Mouse (Mus musculus): Measurements from ENCODE around the gene Vasp. TPM values are rescaled to one million over a fixed set of nuclear protein-coding genes. Genes with fewer than 3 reads are reported as not detected.

Vasp gene
- polyA plus RNA-seq, 1 experiment from 2014 or later: 32.7 TPM

GRCm38 (mm10) chr7:19265147-19265546 lies 6.5 kb downstream of the Vasp start:
- Histone ChIP-seq H3K27me3 (no peaks in the 10 kb centered on the region), H3K36me3 (ENCODE audit: poor library complexity, severe bottlenecking) (peaks cover 49% of the 10 kb centered on the region), H3K4me1 (peaks cover 13% of the 10 kb centered on the region), H3K4me3 (no peak overlapping the region), H3K9me3 (replicated peaks) (no peaks in the 10 kb centered on the region), H3K9ac (no peak overlapping the region), H3K27ac (no peak overlapping the region), H3K4me2 (no peak overlapping the region)
- 94% methylated on average over 5 of the region's 7 CpGs for WGBS
- ATAC-seq: no peak

GRCm38 (mm10) chr7:19258336-19258735 lies 13.3 kb downstream of the Vasp start:
- ATAC-seq: no peak
- Histone ChIP-seq H3K27ac (no peak overlapping the region), H3K4me1 (no peaks in the 10 kb centered on the region)

GRCm38 (mm10) chr7:19257390-19258022 lies 14.1 kb downstream of the Vasp start:
- H3K4me3 ChIP-seq: no peak overlapping the region
- 34% methylated on average over 11 of the region's 11 CpGs for WGBS
- no peaks in the 10 kb centered on the region for H3K4me1 ChIP-seq
- peak; percentile 75; the same call in 1 of the 2 replicates for ATAC-seq
- no peak overlapping the region for H3K27ac ChIP-seq
- peaks cover 74% of the 10 kb centered on the region for H3K36me3 ChIP-seq (ENCODE audit: poor library complexity, severe bottlenecking)
- no peaks in the 10 kb centered on the region for H3K27me3 ChIP-seq
- H3K9ac ChIP-seq: no peak overlapping the region
- no peak overlapping the region for H3K4me2 ChIP-seq
- H3K9me3 ChIP-seq (replicated peaks): no peaks in the 10 kb centered on the region

More at GRCm38 (mm10) chr7:19258336-19258735, 13.3 kb downstream of the Vasp start:
- H3K4me2 ChIP-seq: no peak overlapping the region
- H3K9me3 ChIP-seq (replicated peaks): no peaks in the 10 kb centered on the region
- H3K9ac ChIP-seq: no peak overlapping the region
- H3K36me3 ChIP-seq (ENCODE audit: poor library complexity, severe bottlenecking): peaks cover 83% of the 10 kb centered on the region
- H3K4me3 ChIP-seq: no peak overlapping the region
- WGBS: 82% methylated on average over 3 of the region's 3 CpGs
- H3K27me3 ChIP-seq: no peaks in the 10 kb centered on the region

- Histone ChIP-seq H3K9ac (no peak overlapping the region), H3K27me3 (no peaks in the 10 kb centered on the region), H3K9me3 (replicated peaks) (no peaks in the 10 kb centered on the region), H3K4me2 (no peak overlapping the region), H3K4me3 (no peak overlapping the region), H3K4me1 (no peaks in the 10 kb centered on the region), H3K36me3 (ENCODE audit: poor library complexity, severe bottlenecking) (peaks cover 66% of the 10 kb centered on the region), H3K27ac (no peak overlapping the region)
- 89% methylated on average over 7 of the region's 7 CpGs for WGBS
- no peak for ATAC-seq
Observed at GRCm38 (mm10) chr7:19256567-19256966, 15.1 kb downstream of the Vasp start.

DNA sequence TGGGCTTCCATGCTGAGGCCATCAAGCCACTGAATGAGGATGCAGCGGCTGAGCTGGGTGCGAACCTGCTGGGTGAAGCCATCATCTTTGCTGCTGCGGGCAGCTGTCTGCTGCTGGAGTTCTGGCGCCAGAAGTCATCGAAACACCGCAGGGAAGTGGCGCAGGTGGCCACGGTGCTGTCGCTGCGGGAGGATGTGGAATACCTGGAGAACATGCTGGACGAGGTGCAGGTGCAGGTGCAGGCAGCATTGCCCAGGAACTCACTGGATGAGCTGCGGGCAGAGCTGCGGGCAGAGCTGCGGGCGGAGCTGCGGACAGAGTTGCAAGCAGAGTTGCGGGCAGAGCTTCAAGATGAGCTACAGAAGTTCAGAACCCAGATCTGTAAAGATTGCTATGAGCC lies 16.2 kb downstream of the Vasp start:
- H3K36me3 ChIP-seq (ENCODE audit: poor library complexity, severe bottlenecking): peaks cover 56% of the 10 kb centered on the region
- H3K9me3 ChIP-seq (replicated peaks): no peaks in the 10 kb centered on the region
- no peak overlapping the region for H3K4me2 ChIP-seq

DNA sequence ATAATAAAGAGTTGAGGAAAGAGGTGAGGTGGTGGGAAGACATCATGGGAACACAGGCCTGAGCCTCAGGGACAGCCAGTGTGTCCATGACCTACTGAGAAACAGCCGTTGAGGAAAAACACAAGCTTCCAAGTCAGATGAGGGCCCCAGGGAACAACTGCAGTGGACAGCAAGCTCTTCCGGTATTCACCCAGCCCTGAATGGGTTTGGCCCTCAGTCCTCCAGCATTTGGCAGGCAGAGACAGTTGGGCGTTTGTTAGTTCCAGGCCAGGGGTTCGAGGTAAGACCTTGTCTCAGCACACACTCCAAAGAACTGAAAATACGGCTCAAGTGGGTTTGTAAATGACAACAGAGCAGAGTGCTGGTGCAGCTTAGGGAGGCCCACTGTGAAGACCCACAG lies 18.2 kb downstream of the Vasp start:
- Histone ChIP-seq H3K27ac (no peak overlapping the region), H3K27me3 (no peaks in the 10 kb centered on the region), H3K9me3 (replicated peaks) (no peaks in the 10 kb centered on the region), H3K4me2 (no peak overlapping the region), H3K4me1 (no peaks in the 10 kb centered on the region), H3K9ac (no peak overlapping the region), H3K4me3 (no peak overlapping the region), H3K36me3 (ENCODE audit: poor library complexity, severe bottlenecking) (peaks cover 36% of the 10 kb centered on the region)
- WGBS: 69% methylated on average over 5 of the region's 5 CpGs
- ATAC-seq: no peak

More for the DNA sequence above, 16.2 kb downstream of the Vasp start:
- Histone ChIP-seq H3K9ac (no peak overlapping the region), H3K27ac (no peak overlapping the region), H3K27me3 (no peaks in the 10 kb centered on the region), H3K4me1 (no peaks in the 10 kb centered on the region), H3K4me3 (no peak overlapping the region)
- WGBS: 90% methylated on average over 17 of the region's 17 CpGs
- ATAC-seq: no peak

DNA sequence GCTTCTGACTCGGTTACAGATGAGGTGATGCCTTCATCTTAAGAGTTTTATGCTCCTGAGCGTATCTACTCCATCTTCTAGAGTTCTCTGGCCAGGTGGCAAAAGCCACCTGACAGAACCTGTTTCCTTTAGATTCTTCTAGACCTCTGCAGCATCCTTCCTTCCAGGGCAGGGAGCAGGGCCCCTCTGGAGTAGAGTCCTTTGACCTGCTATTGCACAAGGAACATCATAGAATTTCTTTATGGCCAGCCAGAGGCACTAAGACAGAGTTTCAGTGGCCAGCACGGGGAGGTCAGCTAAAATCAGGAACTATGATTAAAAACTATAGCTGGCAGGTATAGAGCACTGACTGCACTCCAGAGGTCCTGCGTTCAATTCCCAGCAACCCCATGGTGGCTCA lies 19.5 kb downstream of the Vasp start:
- no peaks in the 10 kb centered on the region for H3K27me3 ChIP-seq
- no peak overlapping the region for H3K9ac ChIP-seq
- H3K27ac ChIP-seq: no peak overlapping the region
- H3K4me2 ChIP-seq: no peak overlapping the region
- H3K4me3 ChIP-seq: no peak overlapping the region
- WGBS: 87% methylated on average over 4 of the region's 4 CpGs
- H3K9me3 ChIP-seq (replicated peaks): no peaks in the 10 kb centered on the region
- peaks cover 32% of the 10 kb centered on the region for H3K36me3 ChIP-seq (ENCODE audit: poor library complexity, severe bottlenecking)
- no peak for ATAC-seq
- H3K4me1 ChIP-seq: no peaks in the 10 kb centered on the region

DNA sequence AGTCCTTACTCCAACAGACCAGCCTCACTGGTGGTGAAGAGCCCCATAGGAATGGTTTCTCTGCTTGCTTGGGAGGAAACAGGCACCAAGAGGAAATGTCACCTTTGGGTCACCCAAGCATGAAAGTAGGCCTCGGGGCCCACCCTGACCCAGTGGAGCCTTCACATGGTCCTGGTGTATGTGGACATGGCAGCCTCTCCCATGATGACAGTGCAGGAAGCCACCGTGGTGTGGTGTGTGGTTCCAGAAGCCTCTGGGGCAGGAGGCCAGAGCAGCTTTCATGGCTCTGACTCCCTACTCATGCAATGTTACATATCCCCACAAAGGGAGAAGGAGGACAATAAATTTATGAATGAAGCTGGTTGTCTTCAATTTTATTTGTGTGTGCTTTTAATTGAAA lies 24.1 kb downstream of the Vasp start:
- no peak overlapping the region for H3K27ac ChIP-seq
- no peaks in the 10 kb centered on the region for H3K27me3 ChIP-seq
- H3K36me3 ChIP-seq (ENCODE audit: poor library complexity, severe bottlenecking): peaks cover 38% of the 10 kb centered on the region
- no peak overlapping the region for H3K9ac ChIP-seq
- H3K9me3 ChIP-seq (replicated peaks): no peaks in the 10 kb centered on the region
- no peak for ATAC-seq
- WGBS: 94% methylated on average over 2 of the region's 2 CpGs
- H3K4me1 ChIP-seq: peaks cover 7% of the 10 kb centered on the region; the same call in 1 of the 2 replicates
- H3K4me3 ChIP-seq: no peak overlapping the region
- H3K4me2 ChIP-seq: no peak overlapping the region

- Histone ChIP-seq H3K27me3 (no peaks in the 10 kb centered on the region), H3K4me3 (no peak overlapping the region), H3K36me3 (ENCODE audit: poor library complexity, severe bottlenecking) (peaks cover 38% of the 10 kb centered on the region), H3K4me1 (peaks cover 7% of the 10 kb centered on the region; the same call in 1 of the 2 replicates), H3K4me2 (no peak overlapping the region), H3K27ac (no peak overlapping the region), H3K9ac (no peak overlapping the region), H3K9me3 (replicated peaks) (no peaks in the 10 kb centered on the region)
- 89% methylated on average over 1 of the region's 1 CpGs for WGBS
- no peak for ATAC-seq
Observed at GRCm38 (mm10) chr7:19246855-19247254, 24.8 kb downstream of the Vasp start.

DNA sequence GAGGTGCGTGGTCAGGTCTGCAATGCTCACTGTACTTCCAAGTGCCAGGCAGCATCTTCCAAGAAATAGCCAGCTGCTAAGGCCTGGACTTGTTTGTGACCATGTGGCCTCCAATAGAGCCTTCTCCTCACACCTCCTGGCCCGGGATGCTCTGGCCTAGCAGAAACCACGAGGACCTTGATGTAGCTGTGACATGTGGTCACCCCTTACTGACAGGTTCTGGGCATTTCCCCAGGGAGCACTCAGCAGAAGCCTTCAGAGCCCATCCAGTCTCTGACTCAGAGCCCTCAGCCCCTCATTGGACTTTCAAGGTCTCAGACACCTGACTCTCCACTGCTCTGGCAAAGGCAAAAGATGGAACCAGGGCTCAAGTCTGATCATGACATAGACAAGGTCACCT lies 26.5 kb downstream of the Vasp start:
- H3K4me2 ChIP-seq: no peak overlapping the region
- no peak overlapping the region for H3K27ac ChIP-seq
- no peak overlapping the region for H3K9ac ChIP-seq
- no peak for ATAC-seq
- H3K27me3 ChIP-seq: no peaks in the 10 kb centered on the region
- no peaks in the 10 kb centered on the region for H3K9me3 ChIP-seq (replicated peaks)
- peaks cover 7% of the 10 kb centered on the region; the same call in 1 of the 2 replicates for H3K4me1 ChIP-seq
- H3K36me3 ChIP-seq (ENCODE audit: poor library complexity, severe bottlenecking): peaks cover 43% of the 10 kb centered on the region
- no peak overlapping the region for H3K4me3 ChIP-seq
- 92% methylated on average over 3 of the region's 3 CpGs for WGBS

DNA sequence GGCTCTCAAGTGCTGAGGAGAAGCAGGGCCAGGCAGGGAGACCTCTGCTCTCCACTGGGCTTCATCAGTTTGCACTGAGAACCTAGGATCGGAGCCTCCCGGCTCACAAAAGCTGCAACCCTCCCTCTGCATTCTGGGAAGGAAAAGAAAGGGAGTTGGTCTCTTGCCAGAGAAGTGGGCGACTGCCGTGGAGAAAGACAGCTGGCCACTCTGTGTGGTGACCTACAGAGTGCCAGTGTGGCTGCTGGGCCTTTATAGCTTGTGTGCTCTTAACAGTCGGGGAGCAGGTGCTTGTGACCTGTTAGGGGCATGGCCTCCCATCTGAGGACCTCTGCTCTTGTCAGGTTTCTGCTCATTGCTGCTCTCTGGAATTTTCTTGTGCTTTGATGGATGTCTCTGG lies 27.8 kb downstream of the Vasp start:
- H3K4me1 ChIP-seq: peaks cover 16% of the 10 kb centered on the region
- H3K4me3 ChIP-seq: no peak overlapping the region
- WGBS: 61% methylated on average over 5 of the region's 5 CpGs
- H3K36me3 ChIP-seq (ENCODE audit: poor library complexity, severe bottlenecking): peaks cover 43% of the 10 kb centered on the region
- no peaks in the 10 kb centered on the region for H3K9me3 ChIP-seq (replicated peaks)
- ATAC-seq: no peak
- no peaks in the 10 kb centered on the region for H3K27me3 ChIP-seq
- H3K27ac ChIP-seq: no peak overlapping the region
- peak overlapping the region; percentile 37; the same call in 1 of the 2 replicates for H3K9ac ChIP-seq
- H3K4me2 ChIP-seq: no peak overlapping the region

DNA sequence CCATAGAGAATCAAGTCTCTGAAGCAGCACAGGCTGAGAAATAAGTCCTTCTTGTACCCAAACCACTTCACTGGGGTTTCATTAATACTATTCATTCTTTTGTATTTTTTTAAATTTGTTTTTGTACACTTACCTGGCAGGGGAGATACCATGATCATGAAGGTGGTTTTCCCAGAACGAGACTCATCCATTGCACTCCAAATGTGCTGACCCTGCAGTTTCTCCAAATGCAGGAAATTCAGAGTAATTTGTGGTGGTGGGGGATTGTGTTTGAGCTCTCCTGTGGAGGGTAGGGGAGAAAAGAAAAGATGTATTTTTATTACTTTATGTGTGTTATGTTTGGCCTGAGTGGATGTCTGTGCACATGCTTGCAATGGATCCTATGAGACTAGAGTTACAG lies 29.6 kb downstream of the Vasp start:
- Histone ChIP-seq H3K4me1 (peaks cover 16% of the 10 kb centered on the region), H3K27me3 (no peaks in the 10 kb centered on the region), H3K4me2 (no peak overlapping the region), H3K36me3 (ENCODE audit: poor library complexity, severe bottlenecking) (peaks cover 35% of the 10 kb centered on the region), H3K27ac (no peak overlapping the region), H3K9me3 (replicated peaks) (no peaks in the 10 kb centered on the region), H3K4me3 (no peak overlapping the region), H3K9ac (no peak overlapping the region)
- ATAC-seq: no peak
- 93% methylated on average over 1 of the region's 1 CpGs for WGBS

GRCm38 (mm10) chr7:19240905-19241463 lies 30.6 kb downstream of the Vasp start:
- no peak for ATAC-seq
- peaks cover 16% of the 10 kb centered on the region for H3K4me1 ChIP-seq
- H3K27ac ChIP-seq: no peak overlapping the region
- WGBS: 81% methylated on average over 8 of the region's 8 CpGs
- no peak overlapping the region for H3K4me2 ChIP-seq
- no peaks in the 10 kb centered on the region for H3K9me3 ChIP-seq (replicated peaks)
- peaks cover 25% of the 10 kb centered on the region for H3K36me3 ChIP-seq (ENCODE audit: poor library complexity, severe bottlenecking)
- H3K9ac ChIP-seq: no peak overlapping the region
- no peaks in the 10 kb centered on the region for H3K27me3 ChIP-seq
- no peak overlapping the region for H3K4me3 ChIP-seq

Data from forebrain, embryonic 13.5 days (tissue).